Mouse (Mus musculus) kidney, adult 2 months (tissue): ENCODE data around the gene Gm21981. TPM values are rescaled to one million over a fixed set of nuclear protein-coding genes. Genes with fewer than 3 reads are reported as not detected.

Source experiments
- DNase-seq: peaks from one replicate; pipeline ENCODE4 v3.0.0; 2021
- H3K27ac ChIP-seq: fragments of 200-500 bp; 2 replicates; pipeline ENCODE4 v1.5.1; 2012; ENCODE audit warnings: low read depth, low read length, control low read depth, inconsistent platforms; ENCODE audit not compliant: insufficient read depth
- H3K27me3 ChIP-seq: fragments of 200-500 bp; replicated peaks from 2 replicates; pipeline ENCODE4 v1.6.1; 2012; ENCODE audit warnings: mild to moderate bottlenecking, moderate library complexity, low read length, inconsistent platforms; ENCODE audit not compliant: control insufficient read depth, insufficient read depth
- H3K36me3 ChIP-seq: fragments of 200-500 bp; 2 replicates; pipeline ENCODE4 v1.6.1; 2012; ENCODE audit warnings: mild to moderate bottlenecking, moderate library complexity, low read length, inconsistent platforms; ENCODE audit not compliant: control insufficient read depth, insufficient read depth
- H3K4me1 ChIP-seq: fragments of 200-500 bp; 2 replicates; pipeline ENCODE4 v1.6.1; 2011; ENCODE audit warnings: low read length; ENCODE audit not compliant: control insufficient read depth, insufficient read depth
- H3K4me3 ChIP-seq: fragments of 200-500 bp; 2 replicates; pipeline ENCODE4 v1.5.1; 2011; ENCODE audit warnings: mild to moderate bottlenecking, low read depth, low read length, control low read depth; ENCODE audit not compliant: insufficient read depth
- CTCF ChIP-seq: fragments of 200-500 bp; conservative IDR thresholded peaks from 2 replicates; pipeline ENCODE4 v1.5.1; 2011; ENCODE audit warnings: low read depth, mild to moderate bottlenecking, control low read depth, low read length, moderate library complexity, mixed read lengths; ENCODE audit not compliant: insufficient read depth, insufficient read length
- POLR2A ChIP-seq: fragments of 200-500 bp; IDR thresholded peaks from one replicate; pipeline ENCODE4 v1.6.1; 2011; ENCODE audit warnings: low read depth, low read length, control low read depth
- WGBS: fragments of 180-500 bp; shearing (Covaris S2); methylation state at CpG from one replicate; pipeline ENCODE4 v1.1.7; 2018; 5-methylcytosine and 5-hydroxymethylcytosine counted together
- polyA plus RNA-seq: library from polyadenylated mRNA; depleted of rRNA; stranded (reverse); fragments of >200 nt; gene quantifications from 2 replicates; pipeline ENCODE4 v1.2.3, GENCODE M21; 2012

The Gm21981 gene
- polyA plus RNA-seq, 1 experiment: 1.1 TPM

- TF ChIP-seq POLR2A: no peak
- no peak for TF ChIP-seq CTCF
- no peaks in the 10 kb centered on the region for H3K27me3 ChIP-seq
- 76% methylated on average over 6 of the region's 6 CpGs for WGBS
These were observed 17.6 kb upstream of the Gm21981 start for GRCm38 (mm10) chr17:47711883-47712282.

GRCm38 (mm10) chr17:47710036-47710435 lies 15.8 kb upstream of the Gm21981 start:
- Histone ChIP-seq H3K36me3 (no peaks in the 10 kb centered on the region), H3K4me1 (0 out of 2 replicates have a peak, but pooled peaks cover 2% of the 10 kb centered on the region), H3K27ac (no peak overlapping the region), H3K4me3 (no peak overlapping the region), H3K27me3 (no peaks in the 10 kb centered on the region)
- no peak for TF ChIP-seq CTCF
- TF ChIP-seq POLR2A: no peak
- DNase-seq: no peak
- WGBS: 77% methylated on average over 3 of the region's 3 CpGs

More at GRCm38 (mm10) chr17:47711883-47712282, 17.6 kb upstream of the Gm21981 start:
- Histone ChIP-seq H3K27ac (no peak overlapping the region), H3K36me3 (no peaks in the 10 kb centered on the region), H3K4me1 (0 out of 2 replicates have a peak, but pooled peaks cover 2% of the 10 kb centered on the region), H3K4me3 (no peak overlapping the region)
- no peak for DNase-seq

GRCm38 (mm10) chr17:47708972-47709371 lies 14.7 kb upstream of the Gm21981 start:
- Histone ChIP-seq H3K27ac (no peak overlapping the region), H3K4me3 (no peak overlapping the region), H3K4me1 (0 out of 2 replicates have a peak, but pooled peaks cover 2% of the 10 kb centered on the region), H3K27me3 (no peaks in the 10 kb centered on the region), H3K36me3 (no peaks in the 10 kb centered on the region)
- 52% methylated on average over 4 of the region's 4 CpGs for WGBS
- DNase-seq: no peak
- TF ChIP-seq CTCF: no peak
- TF ChIP-seq POLR2A: no peak

GRCm38 (mm10) chr17:47707961-47708360 lies 13.7 kb upstream of the Gm21981 start:
- no peak overlapping the region for H3K4me3 ChIP-seq
- 82% methylated on average over 3 of the region's 3 CpGs for WGBS
- peak; percentile 75 for DNase-seq
- H3K27me3 ChIP-seq: no peaks in the 10 kb centered on the region
- TF ChIP-seq POLR2A (no peak), CTCF (no peak)
- H3K36me3 ChIP-seq: no peaks in the 10 kb centered on the region
- no peak overlapping the region for H3K27ac ChIP-seq
- 0 out of 2 replicates have a peak, but pooled peaks cover 2% of the 10 kb centered on the region for H3K4me1 ChIP-seq

- Histone ChIP-seq H3K36me3 (no peaks in the 10 kb centered on the region), H3K4me1 (0 out of 2 replicates have a peak, but pooled peaks cover 2% of the 10 kb centered on the region), H3K27ac (no peak overlapping the region), H3K27me3 (no peaks in the 10 kb centered on the region), H3K4me3 (no peak overlapping the region)
- DNase-seq: no peak
- WGBS: 72% methylated on average over 1 of the region's 1 CpGs
- TF ChIP-seq CTCF (no peak), POLR2A (no peak)
These were observed 11.9 kb upstream of the Gm21981 start for GRCm38 (mm10) chr17:47706196-47706595.

- peak; percentile 24 for DNase-seq
- WGBS: 79% methylated on average over 4 of the region's 4 CpGs
- H3K36me3 ChIP-seq: no peaks in the 10 kb centered on the region
- TF ChIP-seq POLR2A (no peak), CTCF (no peak; the same call in 1 of the 2 replicates)
- H3K4me3 ChIP-seq: no peak overlapping the region
- no peak overlapping the region for H3K27ac ChIP-seq
- 0 out of 2 replicates have a peak, but pooled peaks cover 8% of the 10 kb centered on the region for H3K4me1 ChIP-seq
- H3K27me3 ChIP-seq: no peaks in the 10 kb centered on the region
These were observed 10.4 kb upstream of the Gm21981 start for GRCm38 (mm10) chr17:47704692-47705091.

GRCm38 (mm10) chr17:47703556-47703955 lies 9.3 kb upstream of the Gm21981 start:
- Histone ChIP-seq H3K4me3 (no peak overlapping the region), H3K27me3 (no peaks in the 10 kb centered on the region), H3K27ac (no peak overlapping the region), H3K36me3 (no peaks in the 10 kb centered on the region), H3K4me1 (peaks cover 8% of the 10 kb centered on the region; the same call in 1 of the 2 replicates)
- TF ChIP-seq POLR2A (no peak), CTCF (no peak)
- 67% methylated on average over 20 of the region's 20 CpGs for WGBS
- no peak for DNase-seq
